Mouse (Mus musculus): ENCODE measurements around the gene Hmmr. TPM values are rescaled to one million over a fixed set of nuclear protein-coding genes. Genes with fewer than 3 reads are reported as not detected.

Hmmr gene
- polyA plus RNA-seq, 1 experiment from 2014 or later = 50.5 TPM

DNA sequence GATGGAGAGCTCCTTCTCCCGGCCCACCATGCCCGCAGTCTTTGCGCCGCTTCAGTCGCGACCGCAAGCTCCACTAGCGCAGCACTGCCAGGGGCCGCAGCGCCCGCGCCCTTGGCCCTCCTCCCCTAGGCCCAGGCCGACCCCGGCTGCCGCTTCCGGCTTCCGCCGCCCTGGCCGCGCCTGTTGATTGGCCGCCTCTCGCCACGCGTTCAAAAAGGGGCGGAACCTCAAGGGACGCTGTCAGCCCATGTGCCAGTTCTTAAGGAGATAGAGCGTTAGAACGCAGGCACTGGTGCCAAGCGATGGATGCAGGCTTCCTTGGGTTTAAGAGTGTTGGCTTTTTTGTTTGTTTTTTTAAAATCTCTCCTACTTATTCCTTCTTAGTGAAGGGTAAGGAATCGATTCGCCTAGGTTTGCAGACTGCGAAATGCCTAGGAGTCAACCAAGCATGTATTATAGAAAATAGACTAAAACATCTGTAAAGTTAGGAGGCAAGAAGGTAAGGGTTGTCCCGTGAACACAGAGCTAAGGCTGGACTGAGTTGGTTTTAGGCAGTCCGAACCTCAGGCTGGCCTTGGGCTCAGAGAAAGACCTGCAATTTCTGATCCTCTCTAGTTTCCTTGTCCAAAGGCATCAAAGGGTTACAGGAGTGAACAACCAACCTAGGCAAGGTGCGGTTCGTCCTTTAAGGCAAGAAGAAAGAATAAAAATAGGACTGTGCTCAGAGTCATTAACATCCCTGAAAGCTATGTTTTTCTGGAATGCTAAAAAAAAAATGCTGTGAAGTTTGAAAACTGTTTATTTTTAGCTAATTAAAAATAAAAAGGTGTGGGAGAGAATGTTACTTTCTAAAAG, 40.5 kb downstream of the Hmmr start:
- peaks cover 19% of the 10 kb centered on the region; the same call in 1 of the 2 replicates for H3K4me1 ChIP-seq (ENCODE audit: control insufficient read depth, insufficient read depth, low read length)
- no peaks in the 10 kb centered on the region for H3K9me3 ChIP-seq (ENCODE audit: control insufficient read depth, low read depth, low read length)
- H3K27ac ChIP-seq (ENCODE audit: low read length) = peak overlapping the region; percentile 96
- peak overlapping the region; percentile 92 for H3K4me2 ChIP-seq (replicated peaks; ENCODE audit: low read depth, low read length)
- under 1% methylated on average over 31 of the region's 36 CpGs for WGBS
- H3K9ac ChIP-seq (replicated peaks; ENCODE audit: low read depth, low read length) = peak overlapping the region; percentile 65
- H3K27me3 ChIP-seq (ENCODE audit: control insufficient read depth, insufficient read depth, low read length) = no peaks in the 10 kb centered on the region
- H3K4me3 ChIP-seq (ENCODE audit: low read depth, low read length) = peak overlapping the region; percentile 94
- no peaks in the 10 kb centered on the region for H3K36me3 ChIP-seq (ENCODE audit: control insufficient read depth, insufficient read depth, low read length)
- ATAC-seq (ENCODE audit: insufficient number of reproducible peaks, insufficient read depth, low FRiP score, low read depth) = peak; percentile 96

DNA sequence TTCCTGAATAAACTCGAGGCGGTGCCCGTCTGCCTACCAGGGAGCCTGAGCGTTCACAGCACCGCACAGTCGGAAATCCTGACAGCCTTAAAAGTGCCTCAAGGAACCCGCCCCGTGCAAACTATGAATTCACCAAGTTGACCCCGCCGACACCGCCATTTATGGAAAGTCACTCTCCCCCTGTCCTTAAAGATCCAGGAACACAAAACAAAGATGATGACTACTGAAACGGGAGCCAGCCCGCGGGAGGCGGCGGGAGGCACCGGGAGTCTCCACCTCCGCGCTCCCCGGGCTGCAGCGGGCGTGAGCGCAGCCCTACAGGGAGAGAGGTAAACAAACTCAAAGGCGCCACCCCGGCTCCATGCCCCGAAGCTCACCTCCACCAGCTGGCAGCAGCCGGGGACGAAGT, 41.1 kb downstream of the Hmmr start:
- H3K27me3 ChIP-seq (ENCODE audit: control insufficient read depth, insufficient read depth, low read length) = no peaks in the 10 kb centered on the region
- under 1% methylated on average over 28 of the region's 28 CpGs for WGBS
- H3K9me3 ChIP-seq (ENCODE audit: control insufficient read depth, low read depth, low read length) = no peaks in the 10 kb centered on the region
- H3K4me1 ChIP-seq (ENCODE audit: control insufficient read depth, insufficient read depth, low read length) = peaks cover 19% of the 10 kb centered on the region; the same call in 1 of the 2 replicates
- H3K4me2 ChIP-seq (replicated peaks; ENCODE audit: low read depth, low read length) = peak overlapping the region; percentile 92
- peak; percentile 71 for ATAC-seq (ENCODE audit: insufficient number of reproducible peaks, insufficient read depth, low FRiP score, low read depth)
- H3K4me3 ChIP-seq (ENCODE audit: low read depth, low read length) = peak overlapping the region; percentile 94
- peak overlapping the region; percentile 96 for H3K27ac ChIP-seq (ENCODE audit: low read length)
- peaks cover 5% of the 10 kb centered on the region for H3K36me3 ChIP-seq (ENCODE audit: control insufficient read depth, insufficient read depth, low read length)
- peak overlapping the region; percentile 61 for H3K9ac ChIP-seq (replicated peaks; ENCODE audit: low read depth, low read length)

GRCm38 (mm10) chr11:40690444-40691127, 42.6 kb downstream of the Hmmr start:
- H3K4me2 ChIP-seq (replicated peaks; ENCODE audit: low read depth, low read length) = peak overlapping the region; percentile 92
- no peak overlapping the region for H3K9ac ChIP-seq (replicated peaks; ENCODE audit: low read depth, low read length)
- H3K27me3 ChIP-seq (ENCODE audit: control insufficient read depth, insufficient read depth, low read length) = no peaks in the 10 kb centered on the region
- no peak for ATAC-seq (ENCODE audit: insufficient number of reproducible peaks, insufficient read depth, low FRiP score, low read depth)
- peaks cover 19% of the 10 kb centered on the region; the same call in 1 of the 2 replicates for H3K4me1 ChIP-seq (ENCODE audit: control insufficient read depth, insufficient read depth, low read length)
- 58% methylated on average over 5 of the region's 5 CpGs for WGBS
- H3K4me3 ChIP-seq (ENCODE audit: low read depth, low read length) = no peak overlapping the region
- H3K9me3 ChIP-seq (ENCODE audit: control insufficient read depth, low read depth, low read length) = no peaks in the 10 kb centered on the region
- no peak overlapping the region for H3K27ac ChIP-seq (ENCODE audit: low read length)
- peaks cover 9% of the 10 kb centered on the region for H3K36me3 ChIP-seq (ENCODE audit: control insufficient read depth, insufficient read depth, low read length)

- Histone ChIP-seq H3K27ac (ENCODE audit: low read length) (no peak overlapping the region), H3K27me3 (ENCODE audit: control insufficient read depth, insufficient read depth, low read length) (no peaks in the 10 kb centered on the region), H3K4me1 (ENCODE audit: control insufficient read depth, insufficient read depth, low read length) (no peaks in the 10 kb centered on the region), H3K9ac (replicated peaks; ENCODE audit: low read depth, low read length) (no peak overlapping the region), H3K9me3 (ENCODE audit: control insufficient read depth, low read depth, low read length) (no peaks in the 10 kb centered on the region), H3K36me3 (ENCODE audit: control insufficient read depth, insufficient read depth, low read length) (peaks cover 61% of the 10 kb centered on the region), H3K4me3 (ENCODE audit: low read depth, low read length) (no peak overlapping the region), H3K4me2 (replicated peaks; ENCODE audit: low read depth, low read length) (no peak overlapping the region)
- no peak for ATAC-seq (ENCODE audit: insufficient number of reproducible peaks, insufficient read depth, low FRiP score, low read depth)
- whole genome bisulfite sequencing = 69% methylated on average over 3 of the region's 3 CpGs
Observed at GRCm38 (mm10) chr11:40683295-40683694, 49.9 kb downstream of the Hmmr start.

DNA sequence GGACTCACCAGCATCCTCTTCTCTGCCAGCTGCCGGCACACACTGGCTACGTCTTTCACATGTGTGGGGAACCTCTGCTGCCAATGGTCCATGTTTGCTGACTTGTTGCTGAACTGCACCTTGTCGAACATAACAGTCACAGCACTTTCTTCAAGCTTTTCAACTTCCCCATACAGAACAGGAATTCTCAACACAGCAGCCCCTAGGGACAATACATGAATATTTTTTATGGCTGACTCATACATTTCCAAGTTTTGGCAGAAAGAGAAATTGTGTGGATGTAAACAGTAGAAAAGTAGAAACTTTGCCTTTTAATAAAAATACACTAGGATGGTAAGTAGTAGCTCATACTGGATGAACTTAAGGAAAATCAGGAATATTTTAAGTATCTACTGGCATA, 50.8 kb downstream of the Hmmr start:
- Histone ChIP-seq H3K4me2 (replicated peaks; ENCODE audit: low read depth, low read length) (no peak overlapping the region), H3K27ac (ENCODE audit: low read length) (no peak overlapping the region), H3K4me1 (ENCODE audit: control insufficient read depth, insufficient read depth, low read length) (no peaks in the 10 kb centered on the region), H3K4me3 (ENCODE audit: low read depth, low read length) (no peak overlapping the region), H3K9ac (replicated peaks; ENCODE audit: low read depth, low read length) (no peak overlapping the region), H3K27me3 (ENCODE audit: control insufficient read depth, insufficient read depth, low read length) (no peaks in the 10 kb centered on the region), H3K9me3 (ENCODE audit: control insufficient read depth, low read depth, low read length) (no peaks in the 10 kb centered on the region), H3K36me3 (ENCODE audit: control insufficient read depth, insufficient read depth, low read length) (peaks cover 66% of the 10 kb centered on the region)
- ATAC-seq (ENCODE audit: insufficient number of reproducible peaks, insufficient read depth, low FRiP score, low read depth) = no peak
- 93% methylated on average over 3 of the region's 3 CpGs for WGBS

- WGBS = 97% methylated on average over 1 of the region's 1 CpGs
- no peak overlapping the region for H3K4me2 ChIP-seq (replicated peaks; ENCODE audit: low read depth, low read length)
- H3K4me3 ChIP-seq (ENCODE audit: low read depth, low read length) = no peak overlapping the region
- H3K27me3 ChIP-seq (ENCODE audit: control insufficient read depth, insufficient read depth, low read length) = no peaks in the 10 kb centered on the region
- ATAC-seq (ENCODE audit: insufficient number of reproducible peaks, insufficient read depth, low FRiP score, low read depth) = no peak
- no peaks in the 10 kb centered on the region for H3K4me1 ChIP-seq (ENCODE audit: control insufficient read depth, insufficient read depth, low read length)
- no peak overlapping the region for H3K27ac ChIP-seq (ENCODE audit: low read length)
- H3K9ac ChIP-seq (replicated peaks; ENCODE audit: low read depth, low read length) = no peak overlapping the region
- H3K9me3 ChIP-seq (ENCODE audit: control insufficient read depth, low read depth, low read length) = peaks cover 3% of the 10 kb centered on the region; the same call in 1 of the 2 replicates
- H3K36me3 ChIP-seq (ENCODE audit: control insufficient read depth, insufficient read depth, low read length) = peaks cover 44% of the 10 kb centered on the region
Observed at GRCm38 (mm10) chr11:40677169-40677568, 56.1 kb downstream of the Hmmr start.

DNA sequence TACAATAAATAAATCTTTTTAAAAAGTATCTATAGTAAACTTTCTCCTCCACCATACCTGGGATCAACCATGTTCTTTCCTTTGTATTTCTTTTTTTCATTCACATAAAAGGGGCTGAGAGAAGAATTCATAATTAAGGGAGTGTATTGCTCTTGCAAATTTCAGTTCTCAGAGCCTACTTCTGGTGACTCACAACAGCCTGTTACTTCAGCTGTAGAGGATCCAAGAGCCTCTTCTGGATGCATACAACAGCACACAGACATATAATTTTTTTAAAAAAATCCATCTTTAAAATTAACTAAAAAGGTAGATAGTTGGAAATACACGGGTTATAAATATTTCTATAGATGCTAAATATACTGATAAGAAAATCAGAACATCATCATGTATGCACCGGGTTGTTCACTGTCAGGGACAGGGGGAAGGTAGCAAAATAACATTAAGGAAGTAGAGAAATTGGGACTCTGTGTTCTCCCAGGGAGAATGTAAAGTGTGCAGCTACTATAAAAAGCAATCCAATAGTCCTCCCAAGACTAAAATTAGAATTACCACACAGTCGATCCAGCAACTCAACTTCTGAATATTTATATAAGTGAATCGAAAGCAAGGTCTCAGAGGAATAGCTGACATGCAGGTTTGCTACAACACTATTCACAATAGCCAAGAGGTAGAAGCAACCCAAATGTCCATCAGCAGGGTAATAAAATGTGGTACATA, 58.0 kb downstream of the Hmmr start:
- Histone ChIP-seq H3K9me3 (ENCODE audit: control insufficient read depth, low read depth, low read length) (peaks cover 3% of the 10 kb centered on the region; the same call in 1 of the 2 replicates), H3K4me1 (ENCODE audit: control insufficient read depth, insufficient read depth, low read length) (no peaks in the 10 kb centered on the region), H3K9ac (replicated peaks; ENCODE audit: low read depth, low read length) (no peak overlapping the region), H3K27ac (ENCODE audit: low read length) (no peak overlapping the region), H3K4me2 (replicated peaks; ENCODE audit: low read depth, low read length) (no peak overlapping the region), H3K27me3 (ENCODE audit: control insufficient read depth, insufficient read depth, low read length) (no peaks in the 10 kb centered on the region), H3K4me3 (ENCODE audit: low read depth, low read length) (no peak overlapping the region), H3K36me3 (ENCODE audit: control insufficient read depth, insufficient read depth, low read length) (peaks cover 29% of the 10 kb centered on the region)
- WGBS = 83% methylated on average over 4 of the region's 4 CpGs
- no peak for ATAC-seq (ENCODE audit: insufficient number of reproducible peaks, insufficient read depth, low FRiP score, low read depth)
